Mouse (Mus musculus): ENCODE data around the gene B4galt4. TPM values are rescaled to one million over a fixed set of nuclear protein-coding genes. Genes with fewer than 3 reads are reported as not detected.

The B4galt4 gene
- total and polyA plus RNA-seq, 2 experiments from 2014 or later = 12.6 to 26.6 TPM

- Histone ChIP-seq H3K9me3 (replicated peaks; ENCODE audit: control insufficient read depth, low read length) (no peaks in the 10 kb centered on the region), H3K4me3 (ENCODE audit: low read depth, low read length) (no peak overlapping the region), H3K4me2 (ENCODE audit: low read depth, low read length) (no peak overlapping the region), H3K36me3 (replicated peaks; ENCODE audit: control insufficient read depth, insufficient read depth, low read length) (peaks cover 32% of the 10 kb centered on the region), H3K9ac (replicated peaks; ENCODE audit: low read depth, low read length) (no peak overlapping the region), H3K4me1 (ENCODE audit: control insufficient read depth, insufficient read depth) (peaks cover 10% of the 10 kb centered on the region; the same call in 1 of the 2 replicates), H3K27me3 (ENCODE audit: control insufficient read depth, insufficient read depth, low read length) (no peaks in the 10 kb centered on the region), H3K27ac (ENCODE audit: low read depth) (no peak overlapping the region)
- TF ChIP-seq EP300 (IDR thresholded peaks at IDR 0.05; ENCODE audit: low read depth) (no peak), CTCF (IDR thresholded peaks at IDR 0.05; ENCODE audit: low read depth) (no peak)
- DNase-seq (ENCODE audit: low spot score) (no peak), ATAC-seq (ENCODE audit: insufficient read depth, low read depth) (no peak)
- 80% methylated on average over 8 of the region's 8 CpGs for WGBS
Measured at GRCm38 (mm10) chr16:38762401-38762800, 20.3 kb downstream of the B4galt4 start.

- no peak for DNase-seq (ENCODE audit: low spot score)
- no peak for ATAC-seq (ENCODE audit: insufficient read depth, low read depth)
- H3K4me3 ChIP-seq (ENCODE audit: low read depth, low read length) = no peak overlapping the region
- H3K9me3 ChIP-seq (replicated peaks; ENCODE audit: control insufficient read depth, low read length) = no peaks in the 10 kb centered on the region
- no peak overlapping the region for H3K4me2 ChIP-seq (ENCODE audit: low read depth, low read length)
- H3K9ac ChIP-seq (replicated peaks; ENCODE audit: low read depth, low read length) = no peak overlapping the region
- H3K4me1 ChIP-seq (ENCODE audit: control insufficient read depth, insufficient read depth) = peaks cover 7% of the 10 kb centered on the region; the same call in 1 of the 2 replicates
- peak overlapping the region; percentile 48 for H3K27ac ChIP-seq (ENCODE audit: low read depth)
- 53% methylated on average over 4 of the region's 4 CpGs for WGBS
- TF ChIP-seq EP300 (IDR thresholded peaks at IDR 0.05; ENCODE audit: low read depth) = no peak
- TF ChIP-seq CTCF (IDR thresholded peaks at IDR 0.05; ENCODE audit: low read depth) = no peak
- H3K36me3 ChIP-seq (replicated peaks; ENCODE audit: control insufficient read depth, insufficient read depth, low read length) = peaks cover 37% of the 10 kb centered on the region
- no peaks in the 10 kb centered on the region for H3K27me3 ChIP-seq (ENCODE audit: control insufficient read depth, insufficient read depth, low read length)
Measured at GRCm38 (mm10) chr16:38763508-38763907, 21.4 kb downstream of the B4galt4 start.

- peaks cover 31% of the 10 kb centered on the region for H3K36me3 ChIP-seq (replicated peaks; ENCODE audit: control insufficient read depth, insufficient read depth, low read length)
- 78% methylated on average over 3 of the region's 3 CpGs for WGBS
- no peak for ATAC-seq (ENCODE audit: insufficient read depth, low read depth)
Measured at GRCm38 (mm10) chr16:38766671-38767070, 24.6 kb downstream of the B4galt4 start.

GRCm38 (mm10) chr16:38767761-38768160, 25.7 kb downstream of the B4galt4 start:
- whole genome bisulfite sequencing = 80% methylated on average over 8 of the region's 8 CpGs
- TF ChIP-seq CTCF (IDR thresholded peaks at IDR 0.05; ENCODE audit: low read depth) (no peak), EP300 (IDR thresholded peaks at IDR 0.05; ENCODE audit: low read depth) (no peak)
- Histone ChIP-seq H3K36me3 (replicated peaks; ENCODE audit: control insufficient read depth, insufficient read depth, low read length) (peaks cover 31% of the 10 kb centered on the region), H3K4me3 (ENCODE audit: low read depth, low read length) (no peak overlapping the region), H3K4me1 (ENCODE audit: control insufficient read depth, insufficient read depth) (no peaks in the 10 kb centered on the region), H3K27me3 (ENCODE audit: control insufficient read depth, insufficient read depth, low read length) (no peaks in the 10 kb centered on the region), H3K27ac (ENCODE audit: low read depth) (no peak overlapping the region), H3K9me3 (replicated peaks; ENCODE audit: control insufficient read depth, low read length) (no peaks in the 10 kb centered on the region), H3K9ac (replicated peaks; ENCODE audit: low read depth, low read length) (no peak overlapping the region), H3K4me2 (ENCODE audit: low read depth, low read length) (no peak overlapping the region)
- ATAC-seq (ENCODE audit: insufficient read depth, low read depth) (no peak), DNase-seq (ENCODE audit: low spot score) (no peak)

More at GRCm38 (mm10) chr16:38766671-38767070, 24.6 kb downstream of the B4galt4 start:
- H3K9me3 ChIP-seq (replicated peaks; ENCODE audit: control insufficient read depth, low read length) = no peaks in the 10 kb centered on the region
- TF ChIP-seq CTCF (IDR thresholded peaks at IDR 0.05; ENCODE audit: low read depth) (no peak), EP300 (IDR thresholded peaks at IDR 0.05; ENCODE audit: low read depth) (no peak)
- H3K27me3 ChIP-seq (ENCODE audit: control insufficient read depth, insufficient read depth, low read length) = no peaks in the 10 kb centered on the region
- no peak overlapping the region for H3K27ac ChIP-seq (ENCODE audit: low read depth)
- DNase-seq (ENCODE audit: low spot score) = no peak
- no peak overlapping the region for H3K4me2 ChIP-seq (ENCODE audit: low read depth, low read length)
- no peak overlapping the region for H3K9ac ChIP-seq (replicated peaks; ENCODE audit: low read depth, low read length)
- H3K4me3 ChIP-seq (ENCODE audit: low read depth, low read length) = no peak overlapping the region
- H3K4me1 ChIP-seq (ENCODE audit: control insufficient read depth, insufficient read depth) = peaks cover 3% of the 10 kb centered on the region; the same call in 1 of the 2 replicates

GRCm38 (mm10) chr16:38768386-38768785, 26.3 kb downstream of the B4galt4 start:
- Histone ChIP-seq H3K4me3 (ENCODE audit: low read depth, low read length) (no peak overlapping the region), H3K27ac (ENCODE audit: low read depth) (no peak overlapping the region), H3K9ac (replicated peaks; ENCODE audit: low read depth, low read length) (no peak overlapping the region), H3K27me3 (ENCODE audit: control insufficient read depth, insufficient read depth, low read length) (no peaks in the 10 kb centered on the region), H3K4me1 (ENCODE audit: control insufficient read depth, insufficient read depth) (no peaks in the 10 kb centered on the region), H3K9me3 (replicated peaks; ENCODE audit: control insufficient read depth, low read length) (no peaks in the 10 kb centered on the region), H3K36me3 (replicated peaks; ENCODE audit: control insufficient read depth, insufficient read depth, low read length) (peaks cover 31% of the 10 kb centered on the region), H3K4me2 (ENCODE audit: low read depth, low read length) (no peak overlapping the region)
- TF ChIP-seq CTCF (IDR thresholded peaks at IDR 0.05; ENCODE audit: low read depth) (no peak), EP300 (IDR thresholded peaks at IDR 0.05; ENCODE audit: low read depth) (no peak)
- no peak for DNase-seq (ENCODE audit: low spot score)
- 94% methylated on average over 8 of the region's 8 CpGs for WGBS
- no peak for ATAC-seq (ENCODE audit: insufficient read depth, low read depth)

- DNase-seq (ENCODE audit: low spot score) (no peak), ATAC-seq (ENCODE audit: insufficient read depth, low read depth) (no peak)
- TF ChIP-seq CTCF (IDR thresholded peaks at IDR 0.05; ENCODE audit: low read depth) = no peak
- TF ChIP-seq EP300 (IDR thresholded peaks at IDR 0.05; ENCODE audit: low read depth) = no peak
- WGBS = 79% methylated on average over 9 of the region's 9 CpGs
- no peak overlapping the region for H3K9ac ChIP-seq (replicated peaks; ENCODE audit: low read depth, low read length)
- H3K36me3 ChIP-seq (replicated peaks; ENCODE audit: control insufficient read depth, insufficient read depth, low read length) = peaks cover 31% of the 10 kb centered on the region
- no peak overlapping the region for H3K27ac ChIP-seq (ENCODE audit: low read depth)
- no peaks in the 10 kb centered on the region for H3K27me3 ChIP-seq (ENCODE audit: control insufficient read depth, insufficient read depth, low read length)
- H3K4me2 ChIP-seq (ENCODE audit: low read depth, low read length) = no peak overlapping the region
- H3K4me1 ChIP-seq (ENCODE audit: control insufficient read depth, insufficient read depth) = no peaks in the 10 kb centered on the region
- no peaks in the 10 kb centered on the region for H3K9me3 ChIP-seq (replicated peaks; ENCODE audit: control insufficient read depth, low read length)
- H3K4me3 ChIP-seq (ENCODE audit: low read depth, low read length) = no peak overlapping the region
Measured at GRCm38 (mm10) chr16:38769529-38769928, 27.5 kb downstream of the B4galt4 start.

Data from heart, postnatal 0 days (tissue).